In the genomic region with DNA sequence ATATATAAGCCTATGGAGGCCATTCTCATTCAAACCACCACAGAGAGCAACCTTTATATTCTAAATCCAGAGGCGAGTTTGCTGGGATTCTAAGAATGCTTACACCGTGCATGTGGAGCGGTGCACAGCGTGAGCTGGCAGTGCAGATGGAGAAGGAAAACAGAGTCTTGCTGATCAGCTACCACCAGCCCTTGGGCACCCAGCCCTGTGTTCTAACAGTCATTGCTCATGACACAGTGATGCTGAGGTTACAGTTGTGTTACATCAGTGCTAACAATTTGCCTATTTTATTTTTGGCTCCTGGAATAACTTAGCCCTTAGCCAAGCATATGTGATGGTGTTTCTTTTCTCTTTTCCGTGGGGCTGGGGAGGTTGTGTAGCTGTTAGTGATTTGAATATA, we compare ENCODE assay signal across 18 mouse cellular contexts. TPM values are rescaled to one million over a fixed set of nuclear protein-coding genes. Genes with fewer than 3 reads are reported as not detected.
"Had no signal": no experiment of that assay in that cellular context is flagged by ENCODE, and none has a peak within 500 bp of the region (broad histone marks: within the 10 kb centered on the region; RNA-seq: fewer than 3 reads in every experiment).

No protein-coding gene starts in this region.

- ATAC-seq: intestine, embryonic 16.5 days; liver, embryonic 12.5 days had no signal

- H3K36me3 ChIP-seq: kidney, embryonic 15.5 days; limb, embryonic 15.5 days; liver, embryonic 12.5 days; midbrain, embryonic 12.5 days; neural tube, embryonic 12.5 days had no signal

- H3K4me1 ChIP-seq: liver, embryonic 12.5 days had no signal

- H3K9me3 ChIP-seq: kidney, embryonic 15.5 days; limb, embryonic 15.5 days; liver, embryonic 12.5 days; midbrain, embryonic 12.5 days had no signal

- H3K9ac ChIP-seq: kidney, embryonic 15.5 days; limb, embryonic 15.5 days; liver, embryonic 12.5 days; lung, embryonic 14.5 days; midbrain, embryonic 12.5 days; neural tube, embryonic 12.5 days had no signal

- DNase-seq: kidney, adult 2 months; kidney, postnatal 14 days; lung, embryonic 14.5 days; lung, postnatal 10 days; lung, postnatal 4 days; retina, postnatal 1 day; right cerebral cortex, postnatal 4 days; spleen, adult 18-20 months; thymus, adult 18-20 months; thymus, postnatal 14 days had no signal

- H3K27ac ChIP-seq: kidney, embryonic 15.5 days; limb, embryonic 15.5 days; liver, embryonic 12.5 days; midbrain, embryonic 12.5 days; neural tube, embryonic 12.5 days had no signal

- H3K27me3 ChIP-seq: kidney, embryonic 15.5 days; limb, embryonic 15.5 days; midbrain, embryonic 12.5 days; neural tube, embryonic 12.5 days had no signal

- H3K4me2 ChIP-seq: kidney, embryonic 15.5 days; limb, embryonic 15.5 days; liver, embryonic 12.5 days; lung, embryonic 14.5 days; midbrain, embryonic 12.5 days; neural tube, embryonic 12.5 days had no signal

- H3K4me3 ChIP-seq: kidney, embryonic 15.5 days; limb, embryonic 15.5 days; liver, embryonic 12.5 days; megakaryocyte, embryonic 14.5 days; midbrain, embryonic 12.5 days; neural tube, embryonic 12.5 days had no signal

RNA-seq across cellular contexts. Expression of gene Ccdc3, which starts 42.7 kb away (rescaled TPM):
- total RNA-seq: neutrophil, adult 5-6 weeks had no signal
